Mouse (Mus musculus) neural tube, embryonic 15.5 days (tissue): ENCODE measurements at regions not wholly inside any gene's neighbourhood (a gene's known extent, or its start where the extent isn't known, plus 50 kb on each side); places are given as distances from the start of the nearest gene placed in this dataset.

Experiments used
- ATAC-seq: fragments of 200-750 bp; cut with Nextera tagmentation; 2 replicates; pipeline ENCODE4 v1.8.0; 2017; ENCODE audit warnings: mild to moderate bottlenecking, moderate TSS enrichment, moderate library complexity; ENCODE audit not compliant: low FRiP score
- H3K27ac ChIP-seq: fragments of 300-500 bp; sonication (generic); replicated peaks from 2 replicates; pipeline ENCODE4 v1.5.1; 2015; ENCODE audit warnings: mild to moderate bottlenecking, inconsistent platforms
- H3K27me3 ChIP-seq: fragments of 300-500 bp; sonication (generic); replicated peaks from 2 replicates; pipeline ENCODE4 v1.6.1; 2015; ENCODE audit warnings: inconsistent platforms
- H3K36me3 ChIP-seq: fragments of 300-500 bp; sonication (generic); 2 replicates; pipeline ENCODE4 v1.6.1; 2015; ENCODE audit warnings: inconsistent platforms
- H3K4me1 ChIP-seq: fragments of 300-500 bp; sonication (generic); 2 replicates; pipeline ENCODE4 v1.6.1; 2015; ENCODE audit warnings: inconsistent platforms
- H3K4me2 ChIP-seq: fragments of 300-500 bp; sonication (generic); 2 replicates; pipeline ENCODE4 v1.6.1; 2015; ENCODE audit warnings: inconsistent platforms, mild to moderate bottlenecking, moderate library complexity
- H3K4me3 ChIP-seq: fragments of 300-500 bp; sonication (generic); replicated peaks from 2 replicates; pipeline ENCODE4 v1.5.1; 2015; ENCODE audit warnings: mild to moderate bottlenecking, inconsistent platforms
- H3K9ac ChIP-seq: fragments of 300-500 bp; sonication (generic); replicated peaks from 2 replicates; pipeline ENCODE4 v1.6.1; 2015; ENCODE audit warnings: mild to moderate bottlenecking, inconsistent platforms
- H3K9me3 ChIP-seq: fragments of 300-500 bp; sonication (generic); replicated peaks from 2 replicates; pipeline ENCODE4 v1.6.1; 2016; ENCODE audit warnings: inconsistent platforms
- WGBS: fragments of 180-500 bp; shearing (Covaris S2); methylation state at CpG from one replicate; pipeline ENCODE4 v1.1.7; 2015; ENCODE audit warnings: mixed read lengths; 5-methylcytosine and 5-hydroxymethylcytosine counted together

DNA sequence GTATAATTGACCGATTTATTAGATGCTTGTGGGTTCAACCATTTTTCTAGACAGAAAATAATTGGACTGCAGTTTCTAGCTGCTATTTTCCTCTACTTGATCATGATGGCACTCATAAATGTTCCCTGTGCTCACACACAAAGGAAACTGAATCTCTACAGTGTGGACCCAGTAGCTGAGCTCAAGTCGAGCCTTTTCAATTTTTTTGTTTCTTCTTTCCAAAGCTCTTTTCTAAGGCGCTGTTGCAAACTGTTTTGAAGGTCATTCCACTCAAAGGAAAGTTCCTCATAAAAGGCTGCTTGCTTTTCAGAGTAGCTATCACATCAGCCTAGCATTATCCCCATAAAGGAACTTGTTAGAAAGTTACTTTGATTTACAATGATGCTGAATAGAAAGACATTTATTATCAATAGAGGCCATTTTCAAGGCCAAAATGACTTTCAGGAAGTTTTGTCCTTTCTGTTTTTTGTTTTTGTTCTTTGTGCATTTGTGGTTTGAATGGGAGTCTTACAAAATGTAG, 65.8 kb upstream of the Ust start:
- H3K4me1 ChIP-seq: peaks cover 10% of the 10 kb centered on the region; the same call in 1 of the 2 replicates
- H3K27ac ChIP-seq: peak overlapping the region; percentile 45; the same call in 1 of the 2 replicates
- no peak overlapping the region for H3K4me3 ChIP-seq
- no peak overlapping the region for H3K4me2 ChIP-seq
- no peaks in the 10 kb centered on the region for H3K9me3 ChIP-seq
- ATAC-seq: peak; percentile 36; the same call in 1 of the 2 replicates
- H3K27me3 ChIP-seq: no peaks in the 10 kb centered on the region
- WGBS: 26% methylated on average over 3 of the region's 3 CpGs
- H3K9ac ChIP-seq: no peak overlapping the region
- H3K36me3 ChIP-seq: no peaks in the 10 kb centered on the region

DNA sequence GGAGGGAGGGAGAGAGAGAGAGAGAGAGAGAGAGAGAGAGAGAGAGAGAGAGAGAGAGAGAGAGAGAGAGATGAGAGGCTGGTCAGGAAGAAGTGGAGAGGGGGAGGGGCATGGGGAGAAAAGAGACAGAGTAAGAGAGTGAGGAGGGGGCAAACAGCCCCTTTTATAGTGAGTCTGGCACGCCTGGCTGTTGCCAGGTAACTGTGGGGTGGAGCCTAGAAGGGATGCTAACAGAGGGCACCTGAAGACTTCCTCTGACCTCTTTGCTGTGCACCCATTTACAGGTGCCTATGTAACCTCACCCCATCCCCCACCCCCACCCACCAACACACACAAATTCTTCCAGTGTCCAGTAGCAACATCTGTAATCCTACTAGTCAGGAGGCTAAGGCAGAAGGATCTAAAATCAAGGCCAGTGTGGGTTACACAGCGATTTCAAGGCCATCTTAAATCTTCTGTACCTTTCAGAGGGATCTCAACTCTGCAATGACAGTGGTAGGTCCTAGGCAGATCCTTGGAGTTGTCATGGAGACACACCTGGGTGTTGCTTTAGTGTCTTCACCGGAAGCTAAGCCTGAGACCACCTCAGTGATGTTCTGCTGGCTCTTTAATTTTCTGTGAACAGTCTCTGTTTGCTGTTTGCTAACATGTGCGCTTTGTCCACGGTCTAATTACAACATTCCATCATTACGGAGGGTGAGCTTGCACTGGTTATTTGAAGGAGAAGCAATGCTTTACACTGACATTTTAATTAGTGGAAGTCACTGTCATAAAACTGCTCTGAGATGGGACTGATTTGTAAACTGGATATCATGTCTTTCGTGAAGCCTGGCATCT, 65.1 kb upstream of the Ust start:
- Histone ChIP-seq H3K9ac (no peak overlapping the region), H3K27me3 (no peaks in the 10 kb centered on the region), H3K4me3 (no peak overlapping the region), H3K4me2 (no peak overlapping the region), H3K27ac (peak overlapping the region; percentile 58), H3K9me3 (no peaks in the 10 kb centered on the region), H3K36me3 (no peaks in the 10 kb centered on the region), H3K4me1 (peaks cover 10% of the 10 kb centered on the region; the same call in 1 of the 2 replicates)
- ATAC-seq: peak; percentile 83
- 26% methylated on average over 7 of the region's 7 CpGs for WGBS

DNA sequence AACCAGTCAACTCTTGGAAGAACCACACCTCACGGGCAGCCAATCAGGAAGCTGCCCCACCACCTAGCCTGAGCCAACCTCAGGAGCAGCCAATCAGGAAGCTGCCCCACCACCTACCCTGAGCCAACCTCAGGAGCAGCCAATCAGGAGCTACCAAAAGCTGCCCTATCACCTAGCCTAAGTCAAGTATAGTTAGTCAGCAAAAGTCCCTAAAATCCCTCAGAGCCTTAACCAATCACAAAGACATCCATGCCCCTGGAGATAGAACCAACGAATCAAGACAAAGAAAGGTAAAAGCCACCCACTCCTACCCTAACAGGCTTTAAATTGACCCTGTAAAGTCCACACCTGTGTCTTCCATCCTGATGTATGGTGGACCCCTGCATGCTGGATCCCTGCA, 61.7 kb upstream of the Ust start:
- Histone ChIP-seq H3K4me1 (peaks cover 10% of the 10 kb centered on the region; the same call in 1 of the 2 replicates), H3K36me3 (no peaks in the 10 kb centered on the region), H3K27ac (no peak overlapping the region), H3K4me3 (no peak overlapping the region), H3K4me2 (no peak overlapping the region), H3K9me3 (no peaks in the 10 kb centered on the region), H3K27me3 (no peaks in the 10 kb centered on the region), H3K9ac (no peak overlapping the region)
- 100% methylated on average over 2 of the region's 2 CpGs for WGBS
- no peak for ATAC-seq

DNA sequence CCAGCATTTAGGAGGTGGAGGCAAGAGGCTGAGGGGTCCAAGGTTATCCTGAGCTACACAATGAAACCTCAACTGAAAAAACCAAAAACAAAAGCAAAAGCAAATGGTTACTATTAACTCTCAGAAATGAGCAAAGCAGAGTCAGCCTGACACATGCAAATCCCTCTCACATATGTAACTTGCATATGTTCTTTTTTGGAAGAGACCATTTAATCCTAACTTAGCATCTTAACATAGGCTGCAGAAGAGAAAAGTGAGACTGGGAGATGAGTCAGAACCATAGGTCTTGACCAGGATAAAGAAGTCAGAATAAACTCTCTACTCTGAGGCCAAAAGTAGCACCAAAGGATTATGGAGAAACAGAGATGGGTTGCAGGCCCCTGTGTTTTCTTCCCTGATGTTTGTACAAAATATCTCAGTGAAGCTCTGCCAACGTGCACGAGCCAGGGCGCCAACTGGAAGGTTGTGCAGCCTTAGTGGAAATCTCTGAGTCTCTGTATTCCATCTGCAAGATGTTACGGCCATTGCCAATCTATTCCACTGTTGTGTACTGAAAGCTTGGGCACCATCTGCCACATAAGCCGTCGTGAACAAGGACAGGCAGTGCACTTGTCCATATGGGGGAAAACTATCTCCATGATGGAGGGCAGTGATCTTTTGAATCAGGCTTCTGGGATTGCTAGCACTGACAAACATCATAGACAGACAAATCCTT, 59.2 kb upstream of the Ust start:
- no peaks in the 10 kb centered on the region for H3K4me1 ChIP-seq
- H3K4me2 ChIP-seq: no peak overlapping the region
- H3K27ac ChIP-seq: no peak overlapping the region
- no peak overlapping the region for H3K4me3 ChIP-seq
- H3K27me3 ChIP-seq: no peaks in the 10 kb centered on the region
- WGBS: 85% methylated on average over 6 of the region's 6 CpGs
- no peak for ATAC-seq
- H3K9ac ChIP-seq: no peak overlapping the region
- H3K36me3 ChIP-seq: no peaks in the 10 kb centered on the region
- H3K9me3 ChIP-seq: no peaks in the 10 kb centered on the region
